Mouse (Mus musculus) c-Kit-positive CD71-positive TER-119-positive erythroid progenitor cells, embryonic 14.5 days (primary cell): Measurements from ENCODE around the gene Surf1.
A peak's percentile ranks its signal among the peaks of the same experiment; 100 is the strongest.

Experiments used
- DNase-seq: peaks from one replicate; pipeline ENCODE4 v3.0.0-alpha.2; 2013; ENCODE audit warnings: low spot score

Gene Surf1

GRCm38 (mm10) chr2:26915927-26916728, at the start of gene Surf1, which contains the start of gene Surf2:
TSS of gene Surf1 (minus strand) at chr2:26916530.
TSS of gene Surf2 (plus strand) at chr2:26916367.
- DNase-seq, result peak; percentile 70

- no peak for DNase-seq
Observed at GRCm38 (mm10) chr2:26964724-26965370, 48.5 kb upstream of the Surf1 start.

GRCm38 (mm10) chr2:26963923-26964723, 47.8 kb upstream of the Surf1 start, which contains the start of gene Rexo4:
TSS of gene Rexo4 (minus strand) at chr2:26964386.
- peak; percentile 95 for DNase-seq

- no peak for DNase-seq
Observed at GRCm38 (mm10) chr2:26960756-26961155, 44.4 kb upstream of the Surf1 start.

- DNase-seq, result no peak
Observed at GRCm38 (mm10) chr2:26957488-26957859, 41.1 kb upstream of the Surf1 start.

GRCm38 (mm10) chr2:26956811-26957487, 40.6 kb upstream of the Surf1 start:
- DNase-seq, result no peak

- DNase-seq, result no peak
Observed at GRCm38 (mm10) chr2:26954735-26955395, 38.5 kb upstream of the Surf1 start.

GRCm38 (mm10) chr2:26952866-26953265, 36.5 kb upstream of the Surf1 start:
- DNase-seq, result no peak

- no peak for DNase-seq
Observed at GRCm38 (mm10) chr2:26952193-26952592, 35.9 kb upstream of the Surf1 start.

GRCm38 (mm10) chr2:26951346-26951905, 35.1 kb upstream of the Surf1 start:
- DNase-seq, result no peak

- DNase-seq, result no peak
Observed at GRCm38 (mm10) chr2:26950411-26950810, 34.1 kb upstream of the Surf1 start.

- DNase-seq, result no peak
Observed at GRCm38 (mm10) chr2:26943253-26943652, 26.9 kb upstream of the Surf1 start.

- no peak for DNase-seq
Observed at GRCm38 (mm10) chr2:26941539-26941938, 25.2 kb upstream of the Surf1 start.

- no peak for DNase-seq
Observed at GRCm38 (mm10) chr2:26936425-26936824, 20.1 kb upstream of the Surf1 start.

- no peak for DNase-seq
Observed at GRCm38 (mm10) chr2:26935286-26935685, 19.0 kb upstream of the Surf1 start.

GRCm38 (mm10) chr2:26933304-26934055, 17.1 kb upstream of the Surf1 start, which contains the start of the genes Surf4 and Stkld1:
TSS of gene Surf4 (minus strand) at chr2:26933928.
TSS of gene Stkld1 (plus strand) at chr2:26934047.
- peak; percentile 91 for DNase-seq

GRCm38 (mm10) chr2:26932473-26933303, 16.4 kb upstream of the Surf1 start:
- DNase-seq, result no peak

GRCm38 (mm10) chr2:26930390-26930789, 14.1 kb upstream of the Surf1 start:
- DNase-seq, result peak; percentile 81
